Mouse (Mus musculus) ES-Bruce4 (cell line): ENCODE measurements around the gene Hist2h2ab.

ENCODE experiments used
- CTCF ChIP-seq: IDR thresholded peaks from one replicate; pipeline ENCODE4 v1.8.1; 2011; ENCODE audit warnings: low read depth, low read length
- EP300 ChIP-seq: IDR thresholded peaks from 2 replicates; pipeline ENCODE4 v1.6.1; 2011; ENCODE audit warnings: low read depth, low read length; ENCODE audit not compliant: insufficient read depth
- POLR2A ChIP-seq: IDR thresholded peaks from one replicate; pipeline ENCODE4 v1.8.1; 2011; ENCODE audit warnings: low read length; ENCODE audit not compliant: insufficient read depth

- TF ChIP-seq POLR2A (no peak), EP300 (no peak), CTCF (no peak)
Observed at GRCm38 (mm10) chr3:96267541-96267940, 47.9 kb downstream of the Hist2h2ab start.
